Mouse (Mus musculus) stomach, embryonic 14.5 days (tissue): Measurements from ENCODE around the gene Stim1. TPM values are rescaled to one million over a fixed set of nuclear protein-coding genes. Genes with fewer than 3 reads are reported as not detected.

Experiments used
- ATAC-seq: fragments of 200-750 bp; cut with Nextera tagmentation; 2 replicates; pipeline ENCODE4 v1.8.0; 2017; ENCODE audit warnings: low read depth, moderate TSS enrichment; ENCODE audit not compliant: insufficient number of reproducible peaks, insufficient read depth, low FRiP score
- H3K27ac ChIP-seq: fragments of 300-500 bp; sonication (generic); 2 replicates; pipeline ENCODE4 v1.5.1; 2014; ENCODE audit warnings: mild to moderate bottlenecking, low read length, moderate library complexity, mixed read lengths
- H3K27me3 ChIP-seq: fragments of 300-500 bp; sonication (generic); 2 replicates; pipeline ENCODE4 v1.6.1; 2014; ENCODE audit warnings: low read length, control low read depth, mixed read lengths; ENCODE audit not compliant: control insufficient read depth, insufficient read depth
- H3K36me3 ChIP-seq: fragments of 300-500 bp; sonication (generic); 2 replicates; pipeline ENCODE4 v1.6.1; 2014; ENCODE audit warnings: mild to moderate bottlenecking, control low read depth, low read length, moderate library complexity, mixed read lengths; ENCODE audit not compliant: control insufficient read depth, insufficient read depth
- H3K4me1 ChIP-seq: fragments of 300-500 bp; sonication (generic); 2 replicates; pipeline ENCODE4 v1.6.1; 2014; ENCODE audit warnings: low read length, control low read depth, mixed read lengths; ENCODE audit not compliant: control insufficient read depth, insufficient read depth
- H3K4me2 ChIP-seq: fragments of 300-500 bp; sonication (generic); replicated peaks from 2 replicates; pipeline ENCODE4 v1.6.1; 2014; ENCODE audit warnings: low read depth, low read length, control low read depth
- H3K4me3 ChIP-seq: fragments of 300-500 bp; sonication (generic); 2 replicates; pipeline ENCODE4 v1.5.1; 2014; ENCODE audit warnings: low read depth, low read length, control low read depth
- H3K9ac ChIP-seq: fragments of 300-500 bp; sonication (generic); replicated peaks from 2 replicates; pipeline ENCODE4 v1.6.1; 2014; ENCODE audit warnings: low read depth, mild to moderate bottlenecking, control low read depth, low read length, moderate library complexity, mixed read lengths
- H3K9me3 ChIP-seq: fragments of 300-500 bp; sonication (generic); 2 replicates; pipeline ENCODE4 v1.6.1; 2016; ENCODE audit warnings: low read depth, low read length, control low read depth; ENCODE audit not compliant: control insufficient read depth
- WGBS: fragments of 180-500 bp; shearing (Covaris S2); extraction: QIAGEN DNeasy Blood & Tissue Kit; methylation state at CpG from one replicate; pipeline ENCODE4 v1.1.7; 2014; 5-methylcytosine and 5-hydroxymethylcytosine counted together
- polyA plus RNA-seq: library from polyadenylated mRNA; unstranded; fragments of >200 nt; fragmentation: Nextera tagmentation; extraction: Ambion mirVana; gene quantifications from 2 replicates; pipeline ENCODE4 v1.2.1, GENCODE M21; 2014

Stim1 gene
- polyA plus RNA-seq, 1 experiment from 2014 or later, result 24.9 TPM

GRCm38 (mm10) chr7:102293234-102293633, 25.6 kb downstream of the Stim1 start:
- Histone ChIP-seq H3K36me3 (no peaks in the 10 kb centered on the region), H3K9me3 (no peaks in the 10 kb centered on the region), H3K4me2 (no peak overlapping the region), H3K4me1 (no peaks in the 10 kb centered on the region), H3K27me3 (no peaks in the 10 kb centered on the region), H3K27ac (no peak overlapping the region), H3K9ac (no peak overlapping the region), H3K4me3 (no peak overlapping the region)
- ATAC-seq, result no peak
- 8% methylated on average over 2 of the region's 2 CpGs for WGBS

GRCm38 (mm10) chr7:102300761-102301160, 33.2 kb downstream of the Stim1 start:
- no peak for ATAC-seq
- no peaks in the 10 kb centered on the region for H3K27me3 ChIP-seq
- H3K36me3 ChIP-seq, result no peaks in the 10 kb centered on the region
- H3K9me3 ChIP-seq, result no peaks in the 10 kb centered on the region
- no peak overlapping the region for H3K4me3 ChIP-seq
- WGBS, result 71% methylated on average over 1 of the region's 1 CpGs
- H3K9ac ChIP-seq, result no peak overlapping the region
- H3K4me1 ChIP-seq, result no peaks in the 10 kb centered on the region
- no peak overlapping the region for H3K27ac ChIP-seq
- H3K4me2 ChIP-seq, result no peak overlapping the region

GRCm38 (mm10) chr7:102302471-102302870, 34.9 kb downstream of the Stim1 start:
- Histone ChIP-seq H3K36me3 (no peaks in the 10 kb centered on the region), H3K9ac (no peak overlapping the region), H3K4me3 (no peak overlapping the region), H3K9me3 (no peaks in the 10 kb centered on the region), H3K4me1 (no peaks in the 10 kb centered on the region), H3K27ac (no peak overlapping the region), H3K4me2 (no peak overlapping the region), H3K27me3 (no peaks in the 10 kb centered on the region)
- no peak for ATAC-seq
- WGBS, result 88% methylated on average over 4 of the region's 4 CpGs

GRCm38 (mm10) chr7:102305596-102305995, 38.0 kb downstream of the Stim1 start:
- ATAC-seq, result no peak
- H3K4me2 ChIP-seq, result no peak overlapping the region
- WGBS, result 86% methylated on average over 2 of the region's 2 CpGs
- no peaks in the 10 kb centered on the region for H3K9me3 ChIP-seq
- no peak overlapping the region for H3K4me3 ChIP-seq
- no peaks in the 10 kb centered on the region for H3K27me3 ChIP-seq
- H3K36me3 ChIP-seq, result no peaks in the 10 kb centered on the region
- H3K9ac ChIP-seq, result no peak overlapping the region
- H3K27ac ChIP-seq, result no peak overlapping the region
- no peaks in the 10 kb centered on the region for H3K4me1 ChIP-seq

- no peaks in the 10 kb centered on the region for H3K4me1 ChIP-seq
- H3K4me2 ChIP-seq, result no peak overlapping the region
- no peak overlapping the region for H3K27ac ChIP-seq
- no peak overlapping the region for H3K9ac ChIP-seq
- ATAC-seq, result no peak
- no peaks in the 10 kb centered on the region for H3K9me3 ChIP-seq
- no peak overlapping the region for H3K4me3 ChIP-seq
- H3K27me3 ChIP-seq, result no peaks in the 10 kb centered on the region
- H3K36me3 ChIP-seq, result no peaks in the 10 kb centered on the region
Measured at GRCm38 (mm10) chr7:102310266-102310665, 42.7 kb downstream of the Stim1 start.

- Histone ChIP-seq H3K9ac (no peak overlapping the region), H3K4me1 (no peaks in the 10 kb centered on the region), H3K4me2 (no peak overlapping the region), H3K36me3 (no peaks in the 10 kb centered on the region), H3K27me3 (no peaks in the 10 kb centered on the region), H3K27ac (no peak overlapping the region), H3K4me3 (no peak overlapping the region), H3K9me3 (no peaks in the 10 kb centered on the region)
- no peak for ATAC-seq
- WGBS, result 81% methylated on average over 5 of the region's 5 CpGs
Measured at GRCm38 (mm10) chr7:102310821-102311220, 43.2 kb downstream of the Stim1 start.

- no peak overlapping the region for H3K27ac ChIP-seq
- no peaks in the 10 kb centered on the region for H3K4me1 ChIP-seq
- no peak overlapping the region for H3K4me3 ChIP-seq
- ATAC-seq, result no peak
- H3K4me2 ChIP-seq, result no peak overlapping the region
- 63% methylated on average over 4 of the region's 4 CpGs for WGBS
- H3K27me3 ChIP-seq, result no peaks in the 10 kb centered on the region
- H3K36me3 ChIP-seq, result no peaks in the 10 kb centered on the region
- H3K9me3 ChIP-seq, result no peaks in the 10 kb centered on the region
- H3K9ac ChIP-seq, result no peak overlapping the region
Measured at GRCm38 (mm10) chr7:102312840-102313534, 45.4 kb downstream of the Stim1 start.

- Histone ChIP-seq H3K9me3 (no peaks in the 10 kb centered on the region), H3K36me3 (no peaks in the 10 kb centered on the region)
- 71% methylated on average over 2 of the region's 2 CpGs for WGBS
Measured at GRCm38 (mm10) chr7:102313535-102313863, 45.9 kb downstream of the Stim1 start.

GRCm38 (mm10) chr7:102314107-102314506, 46.5 kb downstream of the Stim1 start:
- no peak overlapping the region for H3K9ac ChIP-seq
- 64% methylated on average over 1 of the region's 1 CpGs for WGBS

More at GRCm38 (mm10) chr7:102313535-102313863, 45.9 kb downstream of the Stim1 start:
- ATAC-seq, result no peak
- Histone ChIP-seq H3K27ac (no peak overlapping the region), H3K27me3 (no peaks in the 10 kb centered on the region), H3K4me3 (no peak overlapping the region), H3K4me2 (no peak overlapping the region), H3K9ac (no peak overlapping the region), H3K4me1 (no peaks in the 10 kb centered on the region)

More at GRCm38 (mm10) chr7:102314107-102314506, 46.5 kb downstream of the Stim1 start:
- Histone ChIP-seq H3K9me3 (no peaks in the 10 kb centered on the region), H3K4me3 (no peak overlapping the region), H3K27ac (no peak overlapping the region), H3K27me3 (no peaks in the 10 kb centered on the region), H3K36me3 (no peaks in the 10 kb centered on the region), H3K4me1 (no peaks in the 10 kb centered on the region), H3K4me2 (no peak overlapping the region)
- no peak for ATAC-seq
